Mouse (Mus musculus) liver, adult 2 months (tissue): Measurements from ENCODE around the gene Triap1.

Experiments
- CTCF ChIP-seq: fragments of 200-500 bp; IDR thresholded peaks from 2 replicates; pipeline ENCODE4 v1.5.1; 2011; ENCODE audit warnings: low read depth, low read length, control low read depth
- POLR2A ChIP-seq: fragments of 200-500 bp; IDR thresholded peaks from 2 replicates; pipeline ENCODE4 v1.6.1; 2011; ENCODE audit warnings: low read length, control low read depth; ENCODE audit not compliant: insufficient read depth; ENCODE audit errors: extremely low read depth

DNA sequence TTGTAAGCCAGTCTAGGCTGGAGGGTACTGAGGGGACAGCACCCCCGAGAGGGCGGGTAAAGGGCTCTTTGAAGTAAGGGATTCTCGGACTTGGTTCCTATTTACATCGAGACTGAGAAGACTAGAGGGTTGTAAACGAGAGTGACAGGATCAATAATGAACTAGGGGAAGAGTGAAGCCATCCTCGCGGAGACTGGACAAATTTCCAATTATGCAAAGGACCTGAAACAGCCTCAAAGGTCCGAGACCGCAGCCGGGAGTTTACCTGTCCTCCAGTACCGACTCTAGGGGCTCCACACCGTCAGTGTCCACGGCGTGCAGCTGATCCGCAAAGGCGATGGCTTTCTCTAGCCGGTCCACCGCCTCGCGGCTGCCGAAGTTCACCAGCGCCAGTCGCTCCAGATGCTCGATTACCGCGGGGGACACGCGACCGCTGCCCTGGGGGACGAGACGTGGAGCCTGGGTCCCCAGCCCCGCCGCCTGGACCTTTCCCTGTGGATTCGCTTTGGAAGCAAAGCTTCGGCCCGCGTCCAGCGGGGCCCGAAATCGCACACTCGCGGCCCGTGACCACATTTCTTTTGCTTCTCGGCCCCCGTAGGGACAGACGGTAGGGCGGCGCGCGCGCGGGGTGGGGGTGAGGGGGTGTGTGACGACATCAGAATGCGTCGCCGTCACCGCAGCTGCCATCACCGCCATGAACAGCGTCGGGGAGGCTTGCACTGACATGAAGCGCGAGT, at the start of gene Triap1, which contains the start of gene Gatc:
- TF ChIP-seq POLR2A = 0 out of 2 replicates have a peak, but pooled peaks have one; percentile 14
- TF ChIP-seq CTCF = no peak
